Mouse (Mus musculus) heart, adult 11 months (tissue): Measurements from ENCODE around the gene Hs3st3a1.

Experiments used
- DNase-seq: peaks from one replicate; pipeline ENCODE4 v3.0.0; 2022

Gene Hs3st3a1

GRCm38 (mm10) chr11:64434611-64435545, at the start of gene Hs3st3a1:
Gene Hs3st3a1 (plus strand): TSS chr11:64435332.
- DNase-seq, result peak; percentile 99

- no peak for DNase-seq
Measured at GRCm38 (mm10) chr11:64386333-64386732, 48.8 kb upstream of the Hs3st3a1 start.

- DNase-seq, result peak; percentile 91
Measured at GRCm38 (mm10) chr11:64396331-64396881, 38.7 kb upstream of the Hs3st3a1 start.

- DNase-seq, result no peak
Measured at GRCm38 (mm10) chr11:64396949-64397348, 38.2 kb upstream of the Hs3st3a1 start.

- DNase-seq, result no peak
Measured at GRCm38 (mm10) chr11:64397612-64398011, 37.5 kb upstream of the Hs3st3a1 start.

GRCm38 (mm10) chr11:64400534-64401093, 34.5 kb upstream of the Hs3st3a1 start:
- DNase-seq, result no peak

GRCm38 (mm10) chr11:64418969-64419368, 16.2 kb upstream of the Hs3st3a1 start:
- peak; percentile 44 for DNase-seq

- peak; percentile 94 for DNase-seq
Measured at GRCm38 (mm10) chr11:64435546-64436411, 647 bp downstream of the Hs3st3a1 start.

GRCm38 (mm10) chr11:64436412-64436727, 1.2 kb downstream of the Hs3st3a1 start, which contains the start of gene F930015N05Rik:
Gene F930015N05Rik (minus strand): TSS chr11:64436653.
- DNase-seq, result peak; percentile 88

- DNase-seq, result no peak
Measured at GRCm38 (mm10) chr11:64436791-64437298, 1.7 kb downstream of the Hs3st3a1 start.

GRCm38 (mm10) chr11:64437721-64438120, 2.6 kb downstream of the Hs3st3a1 start:
- DNase-seq, result peak; percentile 31

- DNase-seq, result no peak
Measured at GRCm38 (mm10) chr11:64438909-64439308, 3.8 kb downstream of the Hs3st3a1 start.

GRCm38 (mm10) chr11:64442119-64442518, 7.0 kb downstream of the Hs3st3a1 start:
- no peak for DNase-seq

- peak; percentile 10 for DNase-seq
Measured at GRCm38 (mm10) chr11:64442701-64443100, 7.6 kb downstream of the Hs3st3a1 start.

- no peak for DNase-seq
Measured at GRCm38 (mm10) chr11:64445227-64445626, 10.1 kb downstream of the Hs3st3a1 start.

- peak; percentile 83 for DNase-seq
Measured at GRCm38 (mm10) chr11:64448586-64449315, 13.6 kb downstream of the Hs3st3a1 start.

GRCm38 (mm10) chr11:64461746-64462145, 26.6 kb downstream of the Hs3st3a1 start:
- DNase-seq, result no peak

GRCm38 (mm10) chr11:64468737-64469136, 33.6 kb downstream of the Hs3st3a1 start:
- DNase-seq, result peak; percentile 89

- DNase-seq, result no peak
Measured at GRCm38 (mm10) chr11:64470689-64471088, 35.6 kb downstream of the Hs3st3a1 start.

- DNase-seq, result no peak
Measured at GRCm38 (mm10) chr11:64473679-64474078, 38.5 kb downstream of the Hs3st3a1 start.

GRCm38 (mm10) chr11:64481445-64481844, 46.3 kb downstream of the Hs3st3a1 start:
- no peak for DNase-seq
